8 mouse cellular contexts compared by ENCODE assay signal in the genomic region with DNA sequence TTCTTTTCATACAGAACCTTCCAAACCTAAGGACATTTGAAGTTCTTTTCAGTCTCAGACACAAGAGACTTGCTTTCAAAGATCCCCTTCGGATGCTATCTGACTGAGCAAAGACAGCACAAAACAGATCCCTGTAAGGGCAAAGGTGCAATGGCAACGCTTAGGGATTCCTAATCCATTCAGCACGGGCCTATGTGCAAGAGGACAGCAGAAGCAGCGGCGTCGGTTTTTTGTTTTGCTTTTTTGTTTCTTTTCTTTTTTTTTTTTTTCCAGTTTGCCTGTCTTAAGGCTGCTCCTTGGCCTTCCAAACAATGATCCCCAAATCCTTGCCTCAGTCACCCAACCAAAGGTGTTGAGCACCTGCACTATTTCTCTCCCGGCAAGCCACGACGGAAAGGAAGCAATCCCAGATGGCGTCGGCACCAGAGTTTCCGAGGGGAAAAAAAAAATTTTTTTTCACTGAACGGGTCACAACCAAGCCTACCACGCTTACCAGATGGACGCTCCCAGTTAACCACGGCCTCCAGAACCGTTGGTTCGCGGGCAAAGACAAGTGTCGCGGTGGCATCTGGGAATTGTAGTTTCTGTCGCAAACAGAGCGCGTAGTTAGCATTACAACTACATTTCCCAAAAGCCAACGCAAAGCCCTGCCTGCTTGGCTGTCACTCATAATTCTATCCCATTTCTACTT. TPM values are rescaled to one million over a fixed set of nuclear protein-coding genes. Genes with fewer than 3 reads are reported as not detected.
DNase-seq lines count a peak whose midpoint lies in the region; ATAC-seq and TF ChIP-seq lines count a peak whose summit lies in the region.

No protein-coding gene starts in this region.

- H3K27me3 ChIP-seq in intestine, embryonic 15.5 days (replicated peaks), result no peaks in the 10 kb centered on the region
- no peaks in the 10 kb centered on the region for H3K27me3 ChIP-seq in liver, embryonic 13.5 days
- no peaks in the 10 kb centered on the region for H3K27me3 ChIP-seq in neural tube, embryonic 12.5 days (replicated peaks)

- TF ChIP-seq CTCF in gastrocnemius, adult 2 months (IDR thresholded peaks at IDR 0.05), result no peak

- H3K36me3 ChIP-seq in intestine, embryonic 15.5 days, result no peaks in the 10 kb centered on the region
- H3K36me3 ChIP-seq in liver, embryonic 13.5 days, result peaks cover 2% of the 10 kb centered on the region; the same call in 1 of the 2 replicates
- no peaks in the 10 kb centered on the region for H3K36me3 ChIP-seq in neural tube, embryonic 12.5 days

- H3K27ac ChIP-seq in gastrocnemius, adult 2 months, result peak overlapping the region; percentile 97
- H3K27ac ChIP-seq in intestine, embryonic 15.5 days, result peak overlapping the region; percentile 98
- H3K27ac ChIP-seq in liver, embryonic 13.5 days, result peak overlapping the region; percentile 98
- H3K27ac ChIP-seq in neural tube, embryonic 12.5 days, result peak overlapping the region; percentile 84; the same call in 1 of the 2 replicates

- 2% methylated on average over 25 of the region's 25 CpGs for WGBS in intestine, embryonic 15.5 days
- WGBS in liver, embryonic 13.5 days (ENCODE audit: insufficient replicate concordance), result under 1% methylated on average over 25 of the region's 25 CpGs
- WGBS in neural tube, embryonic 12.5 days, result 4% methylated on average over 25 of the region's 25 CpGs

- peak; percentile 85 for DNase-seq in urinary bladder, postnatal 14 days (ENCODE audit: low spot score)
- no peak for DNase-seq in urinary bladder, adult 2 months (ENCODE audit: low spot score)
- DNase-seq in gastrocnemius, adult 2 months, result peak; percentile 88
- DNase-seq in liver, embryonic 13.5 days, result peak; percentile 85
- DNase-seq in thymus, postnatal 14 days, result peak; percentile 86

- H3K4me3 ChIP-seq in gastrocnemius, adult 2 months, result peak overlapping the region; percentile 93
- peak overlapping the region; percentile 79 for H3K4me3 ChIP-seq in intestine, embryonic 15.5 days (replicated peaks)
- H3K4me3 ChIP-seq in liver, embryonic 13.5 days (replicated peaks), result peak overlapping the region; percentile 79
- H3K4me3 ChIP-seq in neural tube, embryonic 12.5 days, result peak overlapping the region; percentile 82

- ATAC-seq in common myeloid progenitor, adult 5-6 weeks (replicated peaks; ENCODE audit: low read depth, poor library complexity, severe bottlenecking), result peak; percentile 78
- peak; percentile 86 for ATAC-seq in intestine, embryonic 15.5 days
- ATAC-seq in liver, embryonic 13.5 days (ENCODE audit: low read depth), result peak; percentile 71
- ATAC-seq in neural tube, embryonic 12.5 days (ENCODE audit: low FRiP score, low read depth), result peak; percentile 84

- intact Hi-C loops in gastrocnemius, adult 2 months (cut with DNase I), result loop anchor here (10.0 kb wide), 1 partner anchor 294 kb away; the partner anchor contains the start of gene Cd164

- H3K9me3 ChIP-seq in intestine, embryonic 15.5 days, result no peaks in the 10 kb centered on the region
- H3K9me3 ChIP-seq in liver, embryonic 13.5 days (replicated peaks), result no peaks in the 10 kb centered on the region
- H3K9me3 ChIP-seq in neural tube, embryonic 12.5 days, result no peaks in the 10 kb centered on the region

- H3K4me1 ChIP-seq in intestine, embryonic 15.5 days (replicated peaks), result peaks cover 12% of the 10 kb centered on the region; the same call in 1 of the 2 replicates
- H3K4me1 ChIP-seq in liver, embryonic 13.5 days (replicated peaks), result peaks cover 46% of the 10 kb centered on the region
- peaks cover 27% of the 10 kb centered on the region for H3K4me1 ChIP-seq in neural tube, embryonic 12.5 days

- H3K4me2 ChIP-seq in intestine, embryonic 15.5 days (replicated peaks), result peak overlapping the region; percentile 74
- H3K4me2 ChIP-seq in liver, embryonic 13.5 days, result peak overlapping the region; percentile 78
- H3K4me2 ChIP-seq in neural tube, embryonic 12.5 days (replicated peaks), result peak overlapping the region; percentile 77

- H3K9ac ChIP-seq in intestine, embryonic 15.5 days, result peak overlapping the region; percentile 80
- peak overlapping the region; percentile 90 for H3K9ac ChIP-seq in liver, embryonic 13.5 days
- H3K9ac ChIP-seq in neural tube, embryonic 12.5 days, result peak overlapping the region; percentile 74; the same call in 1 of the 2 replicates

RNA-seq across cellular contexts. Expression of gene Cep57l1, which starts 0.4 kb away (rescaled TPM):
- 4.9 and 5.2 TPM in 2 replicates for polyA plus RNA-seq in urinary bladder, adult 2 months (2012; rRNA removed)
- 52.3 and 55.1 TPM in 2 replicates for total RNA-seq in common myeloid progenitor, adult 5-6 weeks (2017)
- total RNA-seq in gastrocnemius, adult 2 months (2021), result 1 to 10 TPM; 2.7 to 3.1 TPM
- polyA plus RNA-seq in intestine, embryonic 15.5 days (2015; fragmentation: Nextera tagmentation; extraction: Ambion mirVana), result 17.4 and 19.4 TPM in 2 replicates
- 14.9 and 17.3 TPM in 2 replicates for polyA plus RNA-seq in liver, embryonic 13.5 days (2015; fragmentation: Nextera tagmentation; extraction: Ambion mirVana)
- polyA plus RNA-seq in neural tube, embryonic 12.5 days (2016; fragmentation: Nextera tagmentation; extraction: Ambion mirVana), result 17.5 and 18.9 TPM in 2 replicates

RNA-seq across cellular contexts. Expression of gene Sesn1, which starts 0.5 kb away (rescaled TPM):
- 35.8 and 41.4 TPM in 2 replicates for polyA plus RNA-seq in urinary bladder, adult 2 months (2012; rRNA removed)
- 48.0 and 50.8 TPM in 2 replicates for total RNA-seq in common myeloid progenitor, adult 5-6 weeks (2017)
- 10 to 100 TPM; 18.5 to 52.7 TPM for total RNA-seq in gastrocnemius, adult 2 months (2021)
- polyA plus RNA-seq in intestine, embryonic 15.5 days (2015; fragmentation: Nextera tagmentation; extraction: Ambion mirVana), result 29.3 and 31.7 TPM in 2 replicates
- polyA plus RNA-seq in liver, embryonic 13.5 days (2015; fragmentation: Nextera tagmentation; extraction: Ambion mirVana), result 22.3 and 25.3 TPM in 2 replicates
- 29.6 and 34.6 TPM in 2 replicates for polyA plus RNA-seq in neural tube, embryonic 12.5 days (2016; fragmentation: Nextera tagmentation; extraction: Ambion mirVana)
